Mouse (Mus musculus) naive thymus-derived CD4-positive, alpha-beta T cell, adult 2 months (primary cell): ENCODE measurements around the gene Tgfbr3.
A peak's percentile ranks its signal among the peaks of the same experiment; 100 is the strongest.

Source experiments
- DNase-seq: peaks from one replicate; pipeline ENCODE4 v3.0.0-alpha.2; 2011; ENCODE audit warnings: low read depth

The Tgfbr3 gene

DNA sequence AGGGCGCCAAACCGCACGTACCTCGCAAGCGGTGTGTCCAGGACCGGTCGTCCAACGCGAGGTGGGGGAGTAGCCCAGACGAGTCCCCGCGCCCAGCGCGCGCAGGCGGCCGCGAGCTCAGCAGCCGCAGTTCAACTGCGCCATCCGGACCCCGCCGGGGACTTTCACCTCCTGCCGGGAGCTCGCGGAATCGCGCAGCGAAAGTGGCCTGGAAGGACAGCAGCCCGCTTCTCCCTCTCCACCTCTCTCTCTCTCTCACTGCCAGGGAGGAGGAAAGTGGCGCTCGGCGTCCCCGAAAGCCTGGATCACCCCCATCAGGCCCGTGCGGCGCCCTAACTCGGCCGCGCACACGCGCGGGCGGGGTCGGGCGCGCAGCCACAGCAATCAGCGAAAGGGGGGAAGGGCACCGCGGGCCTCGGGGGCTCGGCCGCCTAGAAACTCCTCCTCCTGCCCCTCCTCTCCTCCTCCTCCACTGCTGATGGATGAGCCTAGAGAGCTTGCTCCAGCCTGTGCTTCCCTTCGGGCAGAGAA, at the start of gene Tgfbr3:
Tgfbr3 (minus strand) TSS at position 396 of the 531 bp plus-strand sequence.
- DNase-seq, result peak; percentile 87

DNA sequence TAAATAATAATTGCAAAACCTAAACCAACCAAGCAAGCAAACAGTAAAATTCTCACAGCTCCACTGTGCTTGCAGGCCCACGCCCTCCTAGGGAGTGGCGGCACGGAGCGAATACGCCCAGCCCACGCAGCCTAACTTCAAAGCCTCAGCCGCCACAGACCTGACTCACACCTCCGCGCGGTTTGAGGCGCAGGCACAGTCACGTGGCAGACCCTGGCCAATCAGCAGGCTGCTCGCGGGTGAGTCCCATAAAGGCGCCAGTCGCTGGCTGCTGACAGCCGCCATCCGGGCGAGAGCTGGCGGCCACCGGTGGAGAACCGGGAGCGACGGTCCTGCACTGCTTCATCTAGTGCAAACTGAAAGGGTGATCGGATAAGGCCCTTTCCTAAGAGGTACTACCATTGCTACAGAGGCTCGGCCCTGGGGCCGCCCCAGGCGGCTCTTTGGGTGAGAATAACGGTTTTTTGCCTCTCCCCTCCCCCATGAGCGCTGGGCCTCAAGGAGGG, 41.5 kb upstream of the Tgfbr3 start, which contains the start of gene Brdt:
Brdt (plus strand) TSS at position 244 of the 506 bp plus-strand sequence.
- no peak for DNase-seq

DNA sequence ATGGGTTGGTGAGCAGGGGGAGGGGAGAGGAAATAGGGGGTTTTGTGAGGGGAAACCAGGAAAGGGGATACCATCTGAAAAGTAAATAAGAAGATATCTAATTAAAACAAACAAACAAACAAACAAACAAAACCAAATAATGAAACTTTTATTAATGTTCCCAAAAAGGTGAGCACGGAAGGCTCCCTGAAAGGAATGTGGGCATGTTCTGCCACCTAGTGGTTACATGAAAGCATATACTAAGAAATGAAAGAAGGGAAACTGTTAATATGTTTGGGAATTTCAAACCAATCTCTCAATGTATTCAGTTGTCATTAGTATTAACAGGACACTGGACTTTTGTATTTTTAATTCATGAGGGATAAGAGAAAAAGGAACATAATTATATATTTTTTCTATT, 31.3 kb upstream of the Tgfbr3 start:
- peak; percentile 73 for DNase-seq

DNA sequence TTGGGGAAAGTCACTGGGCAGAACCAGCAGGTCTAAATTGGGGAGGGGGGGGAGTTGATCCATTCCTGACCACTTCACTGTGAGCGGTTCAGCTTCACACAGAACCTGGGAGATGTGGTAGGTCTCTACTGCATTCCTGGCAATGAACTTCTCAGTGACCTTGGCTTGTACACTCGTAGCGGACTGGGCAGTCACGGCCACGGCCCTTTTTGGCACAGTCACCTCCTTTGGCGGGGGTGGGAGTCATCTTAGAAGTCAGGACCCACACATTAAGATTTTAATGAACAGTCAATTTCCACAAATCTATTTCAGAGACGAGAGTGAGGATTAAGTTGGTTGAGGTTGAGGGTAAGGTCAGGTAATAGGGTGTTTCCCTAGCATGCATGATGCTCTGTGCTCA, 27.7 kb upstream of the Tgfbr3 start:
- DNase-seq, result no peak

DNA sequence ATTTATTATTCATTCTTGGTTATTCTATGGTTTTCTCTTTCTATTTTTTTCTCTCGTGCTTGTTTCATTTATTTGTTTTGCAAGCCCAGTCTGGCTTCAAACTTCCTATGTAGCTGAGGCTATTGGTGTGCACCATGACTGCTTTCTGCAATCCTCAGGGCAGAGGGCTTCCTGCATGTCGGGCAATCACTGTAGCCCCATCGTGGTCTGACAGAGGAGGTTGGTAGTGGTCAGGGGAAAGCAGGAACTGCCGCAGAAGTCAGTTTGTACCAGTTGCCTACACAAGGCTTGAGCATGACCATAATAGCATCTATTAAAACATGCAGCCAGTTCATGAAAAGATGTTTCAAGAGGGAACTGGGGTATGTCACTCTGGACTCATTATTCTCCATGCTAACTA, 18.0 kb upstream of the Tgfbr3 start:
- DNase-seq, result no peak

DNA sequence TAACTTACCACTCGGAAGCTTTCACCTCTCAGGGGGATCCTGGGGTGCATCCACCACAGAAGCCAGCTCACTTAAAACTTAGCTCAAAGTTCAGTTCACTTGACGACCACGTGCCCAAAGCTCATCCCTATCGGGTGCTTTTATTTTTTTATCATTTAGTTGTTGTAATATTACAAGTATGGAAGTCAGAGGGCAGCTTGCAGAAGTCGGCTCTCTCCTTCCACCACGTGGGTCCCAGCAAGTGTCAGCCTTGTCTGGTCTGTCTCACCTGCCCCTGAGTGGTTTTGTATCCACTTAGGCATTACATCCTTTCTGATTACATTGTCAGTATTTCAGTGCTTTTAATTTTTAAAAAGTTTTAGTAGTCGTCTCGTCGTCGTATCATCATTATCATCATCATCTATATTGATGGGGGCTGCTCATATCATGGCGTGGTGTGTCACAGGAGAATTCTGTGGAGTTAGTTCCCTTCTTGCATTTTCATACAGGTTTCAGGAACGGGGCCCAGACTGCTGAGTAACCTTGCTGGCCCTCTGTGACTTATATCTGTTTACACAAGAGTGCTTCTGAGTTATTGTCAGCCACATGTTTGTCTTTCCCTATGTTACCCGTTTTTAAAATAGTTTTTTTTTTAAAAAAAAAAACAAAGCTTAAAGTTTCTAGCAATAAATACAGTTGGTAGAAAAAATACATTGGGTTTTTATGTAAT, 14.8 kb upstream of the Tgfbr3 start:
- DNase-seq, result no peak

DNA sequence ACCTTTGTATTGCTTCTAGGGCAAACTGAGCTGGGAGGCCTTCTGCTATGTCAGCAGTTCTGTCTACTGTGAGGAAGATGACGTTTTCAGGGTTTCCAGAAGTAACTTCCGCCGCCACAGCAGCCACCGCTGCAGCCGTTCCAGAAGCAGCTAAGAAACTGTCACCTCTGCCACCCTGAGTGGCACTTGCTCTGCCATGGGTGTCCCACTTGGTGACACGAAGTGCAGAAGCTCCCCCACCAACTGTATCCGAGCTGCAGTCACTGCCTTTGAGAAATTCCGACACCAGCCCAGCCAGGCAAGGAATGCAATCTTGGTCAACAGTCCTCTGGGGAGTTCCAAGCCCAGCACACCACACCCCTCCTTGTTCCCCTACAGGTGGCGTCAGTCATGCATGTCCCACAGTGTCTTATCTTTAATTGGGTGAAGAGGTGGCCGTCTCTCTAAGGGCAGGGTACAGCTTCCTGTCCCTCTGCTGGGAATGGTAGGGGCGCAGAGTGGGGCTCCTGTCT, 14.0 kb upstream of the Tgfbr3 start:
- peak; percentile 63 for DNase-seq

DNA sequence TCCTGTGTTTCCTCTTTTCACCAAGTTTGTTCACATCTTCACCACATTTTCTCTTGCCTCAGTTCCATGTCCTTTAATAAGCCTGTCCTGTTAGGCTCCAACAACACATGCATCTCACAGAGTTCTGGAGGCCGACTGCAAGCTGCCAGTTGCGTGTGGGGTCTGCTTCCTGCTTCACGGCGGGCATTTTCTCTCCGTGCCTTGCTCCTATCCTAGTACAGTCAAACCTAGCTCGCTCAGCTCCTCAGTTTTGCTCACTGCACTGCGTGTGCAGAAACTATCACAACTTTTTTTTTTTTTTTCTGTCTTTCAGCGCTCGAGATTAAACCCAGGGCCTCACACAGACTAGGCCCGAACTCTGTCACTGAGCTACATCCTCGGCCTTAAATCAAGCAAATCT, 9.4 kb upstream of the Tgfbr3 start:
- DNase-seq, result no peak

DNA sequence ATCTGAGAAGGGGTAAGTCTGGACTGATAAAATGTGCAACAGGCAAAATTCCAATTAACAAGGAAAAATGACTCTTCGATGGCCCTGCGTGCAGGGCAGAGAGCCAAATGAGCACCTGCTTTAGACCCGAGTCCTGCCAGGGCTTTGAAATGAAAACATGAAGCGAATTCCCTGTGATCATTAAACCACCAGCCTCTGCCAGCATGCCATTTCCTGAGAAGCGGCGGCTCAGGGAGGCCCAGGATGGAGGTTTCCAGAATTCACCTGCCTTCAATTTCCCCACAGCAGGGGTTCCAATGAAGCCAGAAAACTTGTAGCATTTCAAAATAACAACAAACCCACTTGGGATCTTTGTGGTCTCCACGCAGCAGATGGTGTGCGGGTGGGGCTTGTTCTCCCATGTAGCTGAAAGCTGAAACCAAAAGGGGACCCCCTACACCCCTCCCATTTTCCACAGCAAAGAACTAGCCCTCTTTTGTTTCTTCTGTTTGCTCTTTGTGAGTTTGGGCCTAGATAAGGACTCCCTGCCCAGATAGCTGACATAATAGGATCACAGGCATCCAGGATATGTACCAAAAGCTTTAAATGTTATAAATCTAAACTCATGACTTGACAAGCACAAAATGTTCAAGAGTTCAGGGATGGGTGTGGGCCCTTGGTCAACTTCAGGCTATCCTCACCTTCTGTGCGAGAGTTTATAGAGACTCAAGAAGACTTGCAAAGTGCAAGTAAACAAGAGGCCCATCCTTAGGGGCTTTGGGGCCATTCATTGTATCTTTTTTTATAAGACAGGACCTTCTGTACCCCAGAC, 7.3 kb upstream of the Tgfbr3 start:
- no peak for DNase-seq

DNA sequence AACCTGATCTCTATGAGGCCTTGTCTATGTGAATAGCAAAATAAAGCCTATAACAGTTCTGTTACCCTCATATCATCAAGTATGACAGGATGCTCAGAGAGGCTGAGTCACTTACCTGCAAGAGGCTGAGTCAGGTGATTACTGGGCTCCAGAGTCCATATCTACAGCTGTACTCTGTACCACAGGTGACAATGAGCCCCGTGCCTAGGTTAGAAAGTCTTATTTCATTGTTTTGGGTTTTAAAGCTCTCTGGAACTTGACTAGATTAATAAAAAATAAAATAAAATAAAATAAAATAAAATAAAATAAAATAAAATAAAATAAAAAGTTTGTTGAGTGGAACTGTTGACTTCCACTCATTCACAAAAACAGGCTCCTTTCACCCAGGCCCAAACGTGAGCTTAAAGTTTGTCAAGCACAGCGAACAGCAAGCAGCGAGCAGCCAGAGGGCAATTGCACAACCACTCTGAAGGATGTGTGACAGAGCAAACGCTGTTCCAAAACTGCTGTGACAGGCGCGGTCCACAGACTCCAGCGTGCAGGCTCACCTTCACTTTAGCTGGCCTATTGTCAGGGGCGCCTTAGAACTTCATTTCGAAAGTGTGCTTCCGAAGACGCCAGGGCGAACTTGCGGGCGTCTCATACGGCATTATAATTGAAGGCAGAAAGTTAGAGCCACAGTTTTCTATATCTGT, 6.5 kb upstream of the Tgfbr3 start:
- no peak for DNase-seq

DNA sequence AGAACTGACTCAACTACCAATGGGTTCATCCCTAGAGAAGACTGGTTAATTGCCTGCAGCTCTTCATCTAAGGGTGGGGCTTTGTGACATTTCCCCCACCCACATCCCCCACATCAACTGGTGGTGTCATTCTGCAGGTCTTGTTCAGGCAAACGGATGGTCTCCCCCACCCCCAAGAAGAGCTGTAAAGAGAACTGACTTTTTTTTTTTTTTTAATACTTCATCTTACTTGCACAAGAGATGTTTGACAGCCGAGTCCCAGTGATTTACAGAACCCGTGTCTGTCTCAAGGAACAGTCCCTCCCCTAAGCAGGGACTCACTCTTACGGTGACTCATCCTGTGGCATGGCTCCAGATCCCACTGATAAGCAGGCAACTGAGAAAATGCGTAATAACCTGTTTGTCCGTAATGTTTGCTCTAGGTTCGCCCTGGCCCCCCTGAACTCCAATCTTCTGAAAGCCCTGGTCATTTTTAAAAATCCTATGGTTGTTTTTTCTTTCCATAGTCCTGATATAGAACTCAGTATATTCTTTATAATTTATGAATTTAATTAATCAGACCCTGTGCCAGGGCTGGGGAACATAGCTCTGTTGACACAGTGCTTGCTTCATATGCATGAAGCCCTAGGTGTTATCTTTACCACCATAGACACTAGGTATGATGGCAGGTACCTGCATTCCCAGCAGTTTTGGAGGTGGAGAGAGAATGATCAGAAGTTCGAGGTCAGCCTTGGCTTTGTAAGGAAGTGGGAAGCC, 5.8 kb upstream of the Tgfbr3 start:
- DNase-seq, result no peak

DNA sequence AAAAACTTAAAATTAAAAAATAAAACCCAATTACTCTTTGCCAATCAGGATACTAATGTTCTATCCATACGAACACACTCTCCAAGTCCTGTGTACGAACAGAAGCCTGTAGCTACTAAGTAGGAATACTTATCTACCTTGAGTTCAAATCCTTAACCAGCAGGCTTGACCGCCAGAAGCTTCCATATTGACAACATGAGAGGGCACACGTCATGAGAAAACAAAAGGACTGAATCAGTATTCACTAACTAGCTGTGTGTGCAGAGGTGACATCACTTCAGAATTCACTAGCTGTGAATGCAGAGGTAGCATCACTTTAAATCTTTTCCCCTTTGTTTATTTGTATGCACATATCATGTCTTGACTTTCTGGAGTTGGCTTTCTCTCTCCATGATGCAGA, 4.6 kb upstream of the Tgfbr3 start:
- no peak for DNase-seq

DNA sequence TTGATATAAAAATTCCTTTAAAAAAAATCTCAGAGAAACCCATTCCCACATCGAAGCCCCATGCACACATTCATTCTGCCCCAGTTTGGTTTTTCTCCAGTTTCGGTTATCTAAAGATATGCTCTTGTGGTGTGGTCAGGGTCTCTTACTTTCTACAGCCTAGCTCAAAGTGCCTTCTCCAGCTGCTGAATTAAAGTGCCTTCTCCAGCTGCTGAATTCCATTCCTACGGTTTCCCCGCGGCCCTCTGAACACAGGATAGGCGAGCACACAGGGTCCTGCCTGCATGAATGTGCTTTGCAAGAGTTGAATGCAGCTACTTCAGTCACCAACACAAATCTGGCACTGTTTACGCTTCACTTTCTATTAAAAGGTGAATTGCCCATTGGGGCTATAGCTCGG, 557 bp upstream of the Tgfbr3 start:
- DNase-seq, result peak; percentile 20

DNA sequence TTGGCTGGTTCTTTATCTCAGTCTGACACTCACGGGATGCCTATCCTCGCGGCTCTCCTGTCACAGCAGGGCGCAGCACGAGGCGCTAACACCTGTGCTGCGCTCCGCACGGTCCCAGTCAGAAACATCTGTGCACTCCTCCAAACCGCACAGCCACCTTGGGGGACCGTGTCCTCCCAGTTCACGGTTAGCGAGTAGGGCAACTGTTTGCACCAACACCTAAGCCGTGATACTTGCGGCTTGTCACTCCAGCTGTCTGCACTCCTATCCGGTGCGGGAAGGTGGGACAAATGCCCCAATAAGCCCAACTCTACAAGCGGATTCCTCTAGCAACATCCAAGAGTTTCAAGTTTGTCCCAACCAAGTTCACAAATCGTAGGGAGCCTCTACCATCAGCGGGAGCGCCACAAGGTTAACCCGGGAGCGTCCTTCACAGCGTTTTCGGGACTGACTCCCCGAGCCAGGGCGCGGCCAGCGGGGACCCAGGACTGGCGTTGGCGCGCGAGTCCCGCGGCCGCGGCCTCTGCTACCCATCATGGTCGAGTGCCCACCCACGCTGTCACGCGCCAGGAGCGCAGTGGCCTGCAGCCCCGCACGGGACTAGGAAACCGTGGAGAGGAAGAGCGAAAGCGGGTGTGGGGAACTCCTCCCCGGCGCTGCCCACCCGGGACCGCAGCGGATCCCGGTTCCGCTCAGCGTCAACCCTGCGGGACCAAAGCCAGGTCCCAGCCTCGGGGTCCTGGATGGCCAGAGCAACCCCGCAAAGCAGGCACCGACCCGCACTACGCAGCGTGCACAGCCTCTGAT, 799 bp downstream of the Tgfbr3 start:
- DNase-seq, result peak; percentile 75

DNA sequence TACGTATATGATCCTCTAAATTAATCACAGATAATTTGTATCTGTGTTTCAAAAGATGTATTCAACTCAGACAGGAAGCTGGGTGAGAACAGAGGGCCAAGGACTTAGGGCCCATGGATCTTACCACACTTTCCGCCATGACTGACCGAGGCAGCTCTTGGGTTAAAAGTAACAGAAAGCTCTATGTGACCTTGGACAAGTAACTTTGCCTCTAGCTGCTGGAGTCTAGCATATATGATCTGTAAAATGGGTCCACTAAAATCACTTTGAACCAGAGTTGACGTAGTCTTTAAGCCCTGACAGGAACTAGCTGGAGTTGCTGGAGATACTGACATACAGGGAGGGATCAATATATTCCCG, 1.5 kb downstream of the Tgfbr3 start:
- DNase-seq, result peak; percentile 60

DNA sequence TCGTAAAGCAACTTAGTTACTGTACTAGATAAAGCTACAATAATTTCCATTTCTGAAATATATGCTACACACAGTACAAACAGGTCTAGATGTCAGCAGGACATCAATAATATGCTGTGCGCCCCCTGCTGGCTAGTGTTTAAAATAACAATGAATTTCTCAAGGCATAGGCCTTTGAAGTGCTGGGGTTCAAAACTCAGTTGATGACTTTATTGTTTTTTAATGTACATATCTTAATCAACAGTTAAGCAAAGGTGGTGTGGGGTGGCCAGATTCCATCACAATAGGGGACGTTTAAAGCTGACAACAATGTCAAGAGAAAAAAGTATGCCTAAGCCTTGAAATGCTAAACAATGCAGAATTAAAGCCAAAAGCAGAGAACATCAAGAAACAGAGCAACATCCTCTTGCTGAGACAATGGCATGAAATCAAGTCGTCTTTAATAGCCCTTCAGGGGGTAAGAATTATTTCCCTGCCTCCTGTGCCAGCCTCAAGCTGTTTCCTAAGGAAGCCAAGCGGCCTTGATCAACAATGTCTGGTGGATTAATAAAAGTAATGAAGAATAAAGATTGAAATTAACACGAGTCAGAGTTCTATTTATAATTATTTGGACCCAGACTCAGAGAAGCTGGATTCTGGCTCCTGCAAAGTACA, 2.0 kb downstream of the Tgfbr3 start:
- DNase-seq, result peak; percentile 91

DNA sequence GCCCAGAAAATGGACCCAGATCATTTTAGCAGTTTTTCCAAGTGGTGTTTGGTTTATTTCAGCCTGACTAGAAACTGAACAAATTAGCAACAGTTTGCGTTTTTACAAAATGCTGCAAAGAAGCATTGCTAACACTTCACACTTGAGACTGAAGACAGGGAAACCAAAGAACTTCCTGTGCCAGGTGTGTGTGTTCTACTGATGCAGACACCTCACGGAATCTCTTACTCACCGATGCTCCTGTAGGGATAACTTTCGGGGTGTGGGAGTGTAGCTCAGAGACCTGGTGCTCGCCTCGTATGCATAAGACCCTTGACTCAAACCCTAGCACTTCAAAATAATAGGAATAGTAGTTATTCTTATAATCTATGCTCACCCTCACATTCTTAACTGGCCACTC, 3.9 kb downstream of the Tgfbr3 start:
- DNase-seq, result peak; percentile 67

DNA sequence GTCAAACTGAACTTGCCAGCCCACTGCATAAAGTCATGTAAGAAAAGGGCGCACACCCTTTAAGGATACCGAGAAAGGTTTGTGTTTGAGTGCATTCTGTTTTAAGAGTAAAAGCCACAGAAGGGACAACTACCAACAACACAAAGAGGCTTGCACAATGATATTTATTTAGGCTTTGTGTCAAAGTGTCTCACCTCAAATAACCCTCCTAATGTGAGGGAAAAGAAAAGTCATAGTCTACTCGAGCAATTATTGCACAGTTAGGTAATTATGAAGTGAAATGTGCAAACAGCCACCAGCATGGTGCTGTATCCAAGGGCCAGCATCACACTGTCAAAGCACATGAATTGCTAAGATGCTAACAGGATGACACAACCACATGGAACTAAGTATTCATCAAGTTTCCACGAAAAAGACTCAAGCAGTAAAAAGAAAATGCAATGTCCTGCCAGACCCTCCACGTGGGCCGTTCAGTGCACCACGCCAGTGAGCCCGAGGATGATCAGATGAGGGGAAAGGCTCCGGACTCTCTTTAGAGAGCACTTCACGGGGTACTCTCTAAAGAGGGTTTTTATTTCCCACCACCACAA, 5.4 kb downstream of the Tgfbr3 start:
- peak; percentile 28 for DNase-seq

DNA sequence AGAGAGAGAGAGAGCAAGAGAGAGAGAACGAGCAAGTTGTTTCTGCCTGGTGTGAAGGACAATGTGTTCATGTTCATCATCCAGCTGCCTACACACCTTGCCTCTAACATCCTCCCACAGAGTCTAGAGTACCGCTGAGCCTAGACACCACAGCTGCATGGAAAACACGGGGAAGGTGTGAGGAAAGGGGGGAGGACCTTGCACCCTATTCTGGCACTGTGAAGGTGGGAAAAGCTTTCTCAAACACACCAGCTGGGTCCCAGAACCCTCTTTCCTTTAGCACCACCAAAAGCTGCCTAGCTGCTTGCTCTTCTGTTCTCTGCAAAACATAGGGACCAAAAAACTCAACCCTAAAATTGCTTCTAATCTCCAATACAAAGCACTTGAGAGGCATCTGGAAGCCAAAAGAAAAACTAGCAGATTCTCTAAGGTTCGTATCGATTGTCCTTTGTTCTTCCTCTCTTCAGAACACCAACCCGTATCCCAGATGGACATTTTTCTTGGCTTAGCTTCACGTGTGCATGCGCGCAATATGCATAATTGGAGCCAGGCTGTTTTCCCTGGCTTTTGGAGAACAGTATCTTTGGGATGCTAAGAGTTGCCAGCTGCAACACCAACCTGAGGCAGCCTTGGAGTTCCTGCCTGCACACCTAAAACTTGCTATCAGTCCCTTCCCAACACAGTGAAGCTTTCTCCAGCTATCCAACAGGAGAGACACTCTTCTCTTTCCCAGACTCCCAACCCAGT, 6.7 kb downstream of the Tgfbr3 start:
- DNase-seq, result peak; percentile 43
